Mouse (Mus musculus): ENCODE measurements at regions not wholly inside any gene's neighbourhood (a gene's known extent, or its start where the extent isn't known, plus 50 kb on each side); places are given as distances from the start of the nearest gene placed in this dataset.
"Not testable (repeated sequence)": the region's sequence is repeated elsewhere in the genome, so short reads cannot be mapped to it uniquely, and the experiment has no call there.

- intact Hi-C loops (cut with DNase I), result not testable (repeated sequence)
Observed at GRCm38 (mm10) chr13:3035291-3035690, 502.6 kb upstream of the Gdi2 start.

GRCm38 (mm10) chr13:3037010-3037409 lies 500.9 kb upstream of the Gdi2 start:
- intact Hi-C loops (cut with DNase I), result not testable (repeated sequence)
- peak in 1 of 2 experiments; percentile 3 for DNase-seq (ENCODE audit: low spot score in 2 of 2)

More at GRCm38 (mm10) chr13:3035291-3035690, 502.6 kb upstream of the Gdi2 start:
- DNase-seq (ENCODE audit: low spot score in 2 of 2), result not testable (repeated sequence)

- intact Hi-C loops (cut with DNase I); DNase-seq (ENCODE audit: low spot score in 2 of 2): not testable (repeated sequence)
Observed at GRCm38 (mm10) chr13:3046381-3047105, 491.3 kb upstream of the Gdi2 start.

GRCm38 (mm10) chr13:3083480-3083879 lies 454.4 kb upstream of the Gdi2 start:
- intact Hi-C loops (cut with DNase I); DNase-seq (ENCODE audit: low spot score in 2 of 2): not testable (repeated sequence)

- DNase-seq (ENCODE audit: low spot score in 2 of 2); intact Hi-C loops (cut with DNase I): not testable (repeated sequence)
Observed at GRCm38 (mm10) chr13:3089971-3090370, 447.9 kb upstream of the Gdi2 start.

GRCm38 (mm10) chr13:3106543-3106942 lies 431.3 kb upstream of the Gdi2 start:
- intact Hi-C loops (cut with DNase I); DNase-seq (ENCODE audit: low spot score in 2 of 2): not testable (repeated sequence)

- intact Hi-C loops (cut with DNase I); DNase-seq (ENCODE audit: low spot score in 2 of 2): not testable (repeated sequence)
Observed at GRCm38 (mm10) chr13:3128150-3128549, 409.7 kb upstream of the Gdi2 start.

- DNase-seq (ENCODE audit: low spot score in 2 of 2); intact Hi-C loops (cut with DNase I): not testable (repeated sequence)
Observed at GRCm38 (mm10) chr13:3137281-3137680, 400.6 kb upstream of the Gdi2 start.

- DNase-seq (ENCODE audit: low spot score in 2 of 2), result no peak
- intact Hi-C loops (cut with DNase I), result no loop called here
Observed at GRCm38 (mm10) chr13:3138698-3139097, 399.2 kb upstream of the Gdi2 start.

- DNase-seq (ENCODE audit: low spot score in 2 of 2); intact Hi-C loops (cut with DNase I): not testable (repeated sequence)
Observed at GRCm38 (mm10) chr13:3145513-3145912, 392.4 kb upstream of the Gdi2 start.
